Mouse (Mus musculus): Measurements from ENCODE around the gene Tcl1. TPM values are rescaled to one million over a fixed set of nuclear protein-coding genes. Genes with fewer than 3 reads are reported as not detected.

The Tcl1 gene
- polyA plus RNA-seq, 1 experiment from 2014 or later: not detected

Other genes with a start within 250 kb of the Tcl1 start
- gene Syne3, start 213.0 kb downstream of the Tcl1 start, polyA plus RNA-seq (2016; fragmentation: Nextera tagmentation; extraction: Ambion mirVana): 0.24 and 0.26 TPM in 2 replicates
- gene Glrx5, start 190.1 kb downstream of the Tcl1 start, polyA plus RNA-seq (2016; fragmentation: Nextera tagmentation; extraction: Ambion mirVana): 218 and 234 TPM in 2 replicates
- not detected in 2 replicates for gene Tcl1b2, start 76.8 kb downstream of the Tcl1 start, polyA plus RNA-seq (2016; fragmentation: Nextera tagmentation; extraction: Ambion mirVana)
- not detected in 2 replicates for gene Tcl1b1, start 63.1 kb downstream of the Tcl1 start, polyA plus RNA-seq (2016; fragmentation: Nextera tagmentation; extraction: Ambion mirVana)
- not detected in 2 replicates for gene Tcl1b5, start 46.4 kb downstream of the Tcl1 start, polyA plus RNA-seq (2016; fragmentation: Nextera tagmentation; extraction: Ambion mirVana)
- not detected in 2 replicates for gene Tcl1b3, start 31.8 kb downstream of the Tcl1 start, polyA plus RNA-seq (2016; fragmentation: Nextera tagmentation; extraction: Ambion mirVana)
- gene Tcl1b4, start 20.8 kb downstream of the Tcl1 start, polyA plus RNA-seq (2016; fragmentation: Nextera tagmentation; extraction: Ambion mirVana): not detected in 2 replicates
- 0.79 and 0.82 TPM in 2 replicates for gene Tunar, start 111.1 kb upstream of the Tcl1 start, polyA plus RNA-seq (2016; fragmentation: Nextera tagmentation; extraction: Ambion mirVana)
- gene D430019H16Rik, start 231.1 kb upstream of the Tcl1 start, polyA plus RNA-seq (2016; fragmentation: Nextera tagmentation; extraction: Ambion mirVana): 2.3 and 2.7 TPM in 2 replicates

All from embryonic facial prominence, embryonic 10.5 days (tissue).